Mouse (Mus musculus): ENCODE data around the gene Bco2. TPM values are rescaled to one million over a fixed set of nuclear protein-coding genes. Genes with fewer than 3 reads are reported as not detected.

The Bco2 gene
- total and polyA plus RNA-seq, 2 experiments, result 6.0 to 24.3 TPM

DNA sequence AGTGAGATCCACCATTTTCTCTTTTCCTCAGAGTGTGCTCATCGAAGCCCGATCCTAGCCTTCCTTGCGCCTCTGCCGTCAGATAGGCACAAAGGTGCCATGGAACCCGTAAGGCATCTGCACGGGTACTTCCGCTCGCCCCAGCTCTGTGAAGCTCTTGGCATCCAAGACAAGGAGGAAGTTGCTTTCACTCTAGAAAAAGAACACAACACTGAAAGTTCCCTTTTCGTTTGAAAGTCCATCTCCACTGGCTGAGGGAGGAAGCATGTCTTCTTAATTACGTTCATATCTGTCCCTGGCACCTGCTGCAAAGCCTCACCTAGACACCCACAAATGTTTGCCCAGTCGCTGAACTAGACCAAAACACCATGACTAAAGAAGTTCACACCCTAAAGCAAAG is 21.7 kb downstream of the Bco2 start:
- H3K4me3 ChIP-seq (ENCODE audit: insufficient read depth, low read depth, low read length), result peak overlapping the region; percentile 30
- peaks cover 8% of the 10 kb centered on the region for H3K4me1 ChIP-seq (ENCODE audit: control insufficient read depth, insufficient read depth, low read length)
- peak overlapping the region; percentile 70 for H3K27ac ChIP-seq (replicated peaks; ENCODE audit: insufficient read depth, low read depth, low read length)
- H3K79me2 ChIP-seq (ENCODE audit: control insufficient read depth, insufficient read depth, low read length), result no peaks in the 10 kb centered on the region
- peaks cover 6% of the 10 kb centered on the region; the same call in 1 of the 2 replicates for H3K36me3 ChIP-seq (ENCODE audit: control insufficient read depth, insufficient read depth, low read length)
- no peak for TF ChIP-seq POLR2A (IDR thresholded peaks at IDR 0.05; ENCODE audit: extremely low read depth, insufficient read depth, low read length)
- no peak for TF ChIP-seq CTCF (IDR thresholded peaks at IDR 0.05; ENCODE audit: low read depth, low read length)
- DNase-seq (ENCODE audit: extremely low read depth, low read depth, low spot score), result no peak
- peak overlapping the region; percentile 2; the same call in 1 of the 2 replicates for H3K9ac ChIP-seq (ENCODE audit: low read depth, low read length)
- 48% methylated on average over 11 of the region's 11 CpGs for WGBS
- no peaks in the 10 kb centered on the region for H3K27me3 ChIP-seq (ENCODE audit: control insufficient read depth, insufficient read depth, low read length)

DNA sequence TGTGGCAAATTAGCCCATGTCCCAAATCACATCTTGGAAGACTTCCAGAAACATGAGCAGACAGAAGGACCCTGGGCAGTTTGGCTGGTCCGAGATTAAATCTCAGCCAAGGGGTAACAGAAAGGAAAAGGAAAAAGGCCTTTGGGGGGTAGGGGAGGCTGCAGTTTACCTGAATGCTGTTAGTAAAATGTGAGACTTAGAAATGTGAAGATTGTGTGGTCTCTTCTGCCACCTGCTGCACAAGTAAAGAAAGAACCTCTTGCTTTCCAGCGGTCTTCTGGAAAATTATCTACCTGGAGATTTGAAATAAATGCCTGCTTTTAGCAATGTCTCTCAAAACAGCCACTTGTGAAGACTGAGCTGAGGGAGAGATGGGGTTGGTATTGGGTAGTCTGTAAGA is 24.1 kb downstream of the Bco2 start:
- H3K4me1 ChIP-seq (ENCODE audit: control insufficient read depth, insufficient read depth, low read length), result peaks cover 18% of the 10 kb centered on the region
- no peak for DNase-seq (ENCODE audit: extremely low read depth, low read depth, low spot score)

DNA sequence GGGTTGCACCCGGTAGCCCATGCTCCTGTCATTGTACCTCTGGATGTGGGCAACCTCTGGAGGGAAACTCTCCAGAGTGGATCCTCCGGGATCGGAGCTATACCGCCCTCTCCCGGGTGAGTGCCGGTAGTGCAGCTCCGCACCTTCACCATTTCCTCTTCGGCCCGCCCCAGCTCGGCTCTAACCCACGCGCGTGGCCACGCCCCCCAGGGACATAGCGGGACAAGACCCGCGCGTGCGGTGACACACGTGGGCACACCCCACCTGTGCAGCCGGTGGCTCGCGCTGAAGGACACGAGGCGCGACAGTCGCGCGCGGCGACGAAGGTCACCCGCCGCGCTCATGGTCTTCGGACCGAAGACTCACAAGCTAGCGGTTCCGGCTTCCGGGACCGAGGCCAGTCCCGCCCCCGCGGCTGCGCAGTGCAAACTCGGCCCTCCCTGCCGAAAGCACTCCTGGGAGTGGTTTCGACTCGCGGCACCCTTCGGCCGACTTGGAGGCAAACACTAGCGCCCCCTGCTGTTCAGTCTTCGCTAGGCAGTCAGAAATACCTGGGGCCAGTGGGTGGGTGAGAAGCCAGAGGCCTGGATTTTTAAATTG is 26.6 kb downstream of the Bco2 start, which contains the start of gene Pts:
Pts (minus strand) TSS at position 432 of the 600 bp plus-strand sequence.
- peaks cover 12% of the 10 kb centered on the region for H3K4me1 ChIP-seq (ENCODE audit: control insufficient read depth, insufficient read depth, low read length)
- H3K4me3 ChIP-seq (ENCODE audit: insufficient read depth, low read depth, low read length), result peak within 1 kb of the TSS; percentile 67
- H3K27me3 ChIP-seq (ENCODE audit: control insufficient read depth, insufficient read depth, low read length), result no peaks in the 10 kb centered on the region
- peak; percentile 94 for TF ChIP-seq POLR2A (IDR thresholded peaks at IDR 0.05; ENCODE audit: extremely low read depth, insufficient read depth, low read length)
- TF ChIP-seq CTCF (IDR thresholded peaks at IDR 0.05; ENCODE audit: low read depth, low read length), result peak; percentile 97
- H3K27ac ChIP-seq (replicated peaks; ENCODE audit: insufficient read depth, low read depth, low read length), result peak within 1 kb of the TSS; percentile 71
- peak within 1 kb of the TSS; percentile 84 for H3K9ac ChIP-seq (ENCODE audit: low read depth, low read length)
- under 1% methylated on average over 54 of the region's 54 CpGs for WGBS
- H3K36me3 ChIP-seq (ENCODE audit: control insufficient read depth, insufficient read depth, low read length), result peaks cover 12% of the 10 kb centered on the region; the same call in 1 of the 2 replicates
- peak; percentile 88 for DNase-seq (ENCODE audit: extremely low read depth, low read depth, low spot score)
- peaks cover 7% of the 10 kb centered on the region; the same call in 1 of the 2 replicates for H3K79me2 ChIP-seq (ENCODE audit: control insufficient read depth, insufficient read depth, low read length)

More for the DNA sequence above, 24.1 kb downstream of the Bco2 start:
- Histone ChIP-seq H3K79me2 (ENCODE audit: control insufficient read depth, insufficient read depth, low read length) (peaks cover 7% of the 10 kb centered on the region; the same call in 1 of the 2 replicates), H3K27ac (replicated peaks; ENCODE audit: insufficient read depth, low read depth, low read length) (no peak overlapping the region), H3K9ac (ENCODE audit: low read depth, low read length) (no peak overlapping the region), H3K36me3 (ENCODE audit: control insufficient read depth, insufficient read depth, low read length) (peaks cover 10% of the 10 kb centered on the region; the same call in 1 of the 2 replicates), H3K27me3 (ENCODE audit: control insufficient read depth, insufficient read depth, low read length) (no peaks in the 10 kb centered on the region), H3K4me3 (ENCODE audit: insufficient read depth, low read depth, low read length) (no peak overlapping the region)
- WGBS, result 35% methylated on average over 2 of the region's 2 CpGs
- no peak for TF ChIP-seq CTCF (IDR thresholded peaks at IDR 0.05; ENCODE audit: low read depth, low read length)
- TF ChIP-seq POLR2A (IDR thresholded peaks at IDR 0.05; ENCODE audit: extremely low read depth, insufficient read depth, low read length), result no peak

DNA sequence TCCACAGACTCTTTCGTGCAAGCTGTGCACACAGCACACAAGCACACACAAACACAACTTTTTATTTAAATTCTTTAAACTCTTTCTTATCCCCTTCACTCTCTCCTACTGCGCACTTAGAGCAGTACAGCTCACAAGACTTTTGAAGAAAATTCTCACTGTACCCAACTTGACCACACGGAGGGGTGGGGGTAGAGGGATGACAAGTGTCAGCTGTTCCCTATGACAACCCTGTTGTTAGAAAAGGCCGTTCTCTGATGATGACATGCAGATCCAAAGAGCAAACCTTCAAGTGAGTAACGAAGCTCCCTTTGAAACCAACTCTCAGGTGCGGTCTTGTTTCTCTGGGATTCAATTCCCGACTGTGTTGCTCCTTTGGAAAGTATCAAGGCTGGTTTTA is 27.1 kb downstream of the Bco2 start:
- Histone ChIP-seq H3K4me1 (ENCODE audit: control insufficient read depth, insufficient read depth, low read length) (peaks cover 10% of the 10 kb centered on the region), H3K27ac (replicated peaks; ENCODE audit: insufficient read depth, low read depth, low read length) (no peak overlapping the region), H3K9ac (ENCODE audit: low read depth, low read length) (peak overlapping the region; percentile 84), H3K36me3 (ENCODE audit: control insufficient read depth, insufficient read depth, low read length) (peaks cover 12% of the 10 kb centered on the region; the same call in 1 of the 2 replicates), H3K4me3 (ENCODE audit: insufficient read depth, low read depth, low read length) (peak overlapping the region; percentile 67), H3K79me2 (ENCODE audit: control insufficient read depth, insufficient read depth, low read length) (peaks cover 7% of the 10 kb centered on the region; the same call in 1 of the 2 replicates), H3K27me3 (ENCODE audit: control insufficient read depth, insufficient read depth, low read length) (no peaks in the 10 kb centered on the region)
- no peak for TF ChIP-seq POLR2A (IDR thresholded peaks at IDR 0.05; ENCODE audit: extremely low read depth, insufficient read depth, low read length)
- no peak for TF ChIP-seq CTCF (IDR thresholded peaks at IDR 0.05; ENCODE audit: low read depth, low read length)
- no peak for DNase-seq (ENCODE audit: extremely low read depth, low read depth, low spot score)
- WGBS, result 21% methylated on average over 7 of the region's 7 CpGs

DNA sequence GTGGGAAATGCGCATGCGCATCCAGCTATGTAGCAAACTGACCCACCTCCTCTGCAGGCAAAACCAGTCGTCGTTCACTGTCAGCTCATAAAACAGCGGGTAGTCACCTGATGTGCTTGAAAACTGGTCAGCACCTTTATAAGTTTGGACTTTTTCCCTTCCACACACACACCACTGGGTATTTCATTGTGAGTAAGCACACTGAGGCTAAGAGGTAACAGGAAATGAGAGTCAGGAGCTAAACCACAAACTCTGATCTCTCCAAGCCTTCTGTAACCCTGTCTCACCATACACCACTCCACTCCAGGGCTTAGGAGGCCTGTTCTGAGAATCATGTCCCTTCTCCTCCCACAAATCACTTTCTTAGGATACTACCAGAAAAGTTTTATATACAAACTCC is 29.4 kb downstream of the Bco2 start:
- 90% methylated on average over 5 of the region's 5 CpGs for WGBS

DNA sequence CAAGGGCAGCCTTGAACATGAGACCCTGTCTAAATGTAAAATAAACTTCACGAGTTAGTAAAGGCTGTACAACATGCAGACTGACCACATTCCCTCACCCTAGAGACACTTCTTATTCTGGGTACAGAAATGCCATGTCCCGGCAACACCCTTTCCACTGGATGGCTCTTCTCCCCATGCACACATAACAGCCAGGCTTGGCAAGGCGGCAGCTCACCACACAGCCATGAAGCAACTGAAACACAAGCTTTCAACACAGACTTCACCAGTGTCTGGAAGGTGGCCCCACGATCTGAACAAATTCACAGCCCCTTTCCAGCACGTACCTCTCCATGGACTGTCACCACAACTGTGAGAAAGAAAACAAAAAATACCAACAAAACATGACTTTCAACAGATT is 30.0 kb downstream of the Bco2 start:
- TF ChIP-seq CTCF (IDR thresholded peaks at IDR 0.05; ENCODE audit: low read depth, low read length) (no peak), POLR2A (IDR thresholded peaks at IDR 0.05; ENCODE audit: extremely low read depth, insufficient read depth, low read length) (no peak)
- DNase-seq (ENCODE audit: extremely low read depth, low read depth, low spot score), result no peak
- H3K4me3 ChIP-seq (ENCODE audit: insufficient read depth, low read depth, low read length), result no peak overlapping the region
- 93% methylated on average over 5 of the region's 5 CpGs for WGBS
- H3K27ac ChIP-seq (replicated peaks; ENCODE audit: insufficient read depth, low read depth, low read length), result no peak overlapping the region
- peaks cover 10% of the 10 kb centered on the region for H3K4me1 ChIP-seq (ENCODE audit: control insufficient read depth, insufficient read depth, low read length)
- no peaks in the 10 kb centered on the region for H3K27me3 ChIP-seq (ENCODE audit: control insufficient read depth, insufficient read depth, low read length)
- peaks cover 7% of the 10 kb centered on the region; the same call in 1 of the 2 replicates for H3K79me2 ChIP-seq (ENCODE audit: control insufficient read depth, insufficient read depth, low read length)
- H3K9ac ChIP-seq (ENCODE audit: low read depth, low read length), result no peak overlapping the region
- H3K36me3 ChIP-seq (ENCODE audit: control insufficient read depth, insufficient read depth, low read length), result peaks cover 18% of the 10 kb centered on the region

More for the DNA sequence above, 29.4 kb downstream of the Bco2 start:
- Histone ChIP-seq H3K27me3 (ENCODE audit: control insufficient read depth, insufficient read depth, low read length) (no peaks in the 10 kb centered on the region), H3K4me1 (ENCODE audit: control insufficient read depth, insufficient read depth, low read length) (peaks cover 10% of the 10 kb centered on the region), H3K9ac (ENCODE audit: low read depth, low read length) (no peak overlapping the region), H3K27ac (replicated peaks; ENCODE audit: insufficient read depth, low read depth, low read length) (no peak overlapping the region), H3K79me2 (ENCODE audit: control insufficient read depth, insufficient read depth, low read length) (peaks cover 7% of the 10 kb centered on the region; the same call in 1 of the 2 replicates), H3K36me3 (ENCODE audit: control insufficient read depth, insufficient read depth, low read length) (peaks cover 18% of the 10 kb centered on the region), H3K4me3 (ENCODE audit: insufficient read depth, low read depth, low read length) (no peak overlapping the region)
- no peak for TF ChIP-seq POLR2A (IDR thresholded peaks at IDR 0.05; ENCODE audit: extremely low read depth, insufficient read depth, low read length)
- no peak for TF ChIP-seq CTCF (IDR thresholded peaks at IDR 0.05; ENCODE audit: low read depth, low read length)
- no peak for DNase-seq (ENCODE audit: extremely low read depth, low read depth, low spot score)

All from liver, adult 2 months (tissue).